Mouse (Mus musculus): Measurements from ENCODE around the gene Hoxc6. TPM values are rescaled to one million over a fixed set of nuclear protein-coding genes. Genes with fewer than 3 reads are reported as not detected.

Gene Hoxc6
- polyA plus RNA-seq, 1 experiment from 2014 or later: not detected

DNA sequence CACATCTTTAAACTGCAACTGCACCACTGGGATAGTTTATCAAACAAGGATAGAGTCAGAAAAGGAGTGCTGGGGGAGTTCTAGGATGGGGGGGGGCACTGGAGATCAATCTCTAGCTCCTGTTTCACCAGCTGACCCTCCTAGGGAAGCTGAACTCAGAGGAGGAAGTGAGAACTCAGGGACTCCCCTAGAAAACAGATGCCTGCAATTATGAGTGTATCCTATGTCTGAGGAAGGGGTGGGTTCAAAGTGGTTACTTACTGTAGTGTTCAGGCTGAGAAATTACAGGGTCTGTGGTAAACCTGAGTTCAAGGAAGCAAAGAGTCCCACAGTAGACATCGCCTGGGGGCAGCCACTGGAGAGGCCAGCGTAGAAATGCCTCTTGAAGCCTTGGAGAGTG, 53.6 kb downstream of the Hoxc6 start:
- Histone ChIP-seq H3K27ac (ENCODE audit: low read depth) (no peak overlapping the region), H3K9me3 (ENCODE audit: low read length) (no peaks in the 10 kb centered on the region), H3K4me1 (ENCODE audit: insufficient read depth) (no peaks in the 10 kb centered on the region), H3K27me3 (ENCODE audit: insufficient read depth, low read length) (peaks cover 50% of the 10 kb centered on the region), H3K9ac (replicated peaks) (no peak overlapping the region), H3K36me3 (replicated peaks; ENCODE audit: insufficient read depth, low read length) (no peaks in the 10 kb centered on the region), H3K4me3 (ENCODE audit: low read depth, low read length) (no peak overlapping the region), H3K4me2 (ENCODE audit: low read depth, low read length) (no peak overlapping the region)
- no peak for DNase-seq
- ATAC-seq: no peak
- 53% methylated on average over 2 of the region's 2 CpGs for WGBS (ENCODE audit: insufficient replicate concordance)
- no peak for TF ChIP-seq CTCF (IDR thresholded peaks at IDR 0.05; ENCODE audit: low read depth)
- no peak for TF ChIP-seq EP300 (IDR thresholded peaks at IDR 0.05; ENCODE audit: low read depth)

DNA sequence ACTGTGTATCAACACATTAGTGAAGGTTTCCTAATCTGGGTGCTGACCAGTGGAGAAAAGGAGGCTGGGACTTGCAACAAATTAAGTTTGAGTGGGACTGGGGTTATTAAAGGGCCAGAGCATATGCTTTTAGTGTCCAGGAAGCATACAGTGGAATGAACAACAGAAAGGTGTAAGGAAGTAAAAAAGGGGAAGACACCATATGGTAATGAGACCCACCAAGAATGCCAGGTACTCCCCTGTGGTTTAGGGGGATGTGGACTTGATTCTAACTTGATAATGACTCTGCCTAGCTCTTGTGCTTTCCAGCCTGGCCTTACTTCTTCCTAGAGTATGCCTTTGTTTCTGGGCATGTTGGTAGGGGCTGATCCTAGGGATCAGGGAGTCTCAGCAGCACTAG, 55.2 kb downstream of the Hoxc6 start:
- no peak for ATAC-seq
- Histone ChIP-seq H3K4me2 (ENCODE audit: low read depth, low read length) (no peak overlapping the region), H3K4me3 (ENCODE audit: low read depth, low read length) (no peak overlapping the region), H3K27ac (ENCODE audit: low read depth) (no peak overlapping the region), H3K36me3 (replicated peaks; ENCODE audit: insufficient read depth, low read length) (no peaks in the 10 kb centered on the region), H3K9ac (replicated peaks) (no peak overlapping the region), H3K9me3 (ENCODE audit: low read length) (no peaks in the 10 kb centered on the region), H3K4me1 (ENCODE audit: insufficient read depth) (no peaks in the 10 kb centered on the region), H3K27me3 (ENCODE audit: insufficient read depth, low read length) (peaks cover 54% of the 10 kb centered on the region)
- TF ChIP-seq EP300 (IDR thresholded peaks at IDR 0.05; ENCODE audit: low read depth): no peak
- no peak for TF ChIP-seq CTCF (IDR thresholded peaks at IDR 0.05; ENCODE audit: low read depth)
- no peak for DNase-seq

DNA sequence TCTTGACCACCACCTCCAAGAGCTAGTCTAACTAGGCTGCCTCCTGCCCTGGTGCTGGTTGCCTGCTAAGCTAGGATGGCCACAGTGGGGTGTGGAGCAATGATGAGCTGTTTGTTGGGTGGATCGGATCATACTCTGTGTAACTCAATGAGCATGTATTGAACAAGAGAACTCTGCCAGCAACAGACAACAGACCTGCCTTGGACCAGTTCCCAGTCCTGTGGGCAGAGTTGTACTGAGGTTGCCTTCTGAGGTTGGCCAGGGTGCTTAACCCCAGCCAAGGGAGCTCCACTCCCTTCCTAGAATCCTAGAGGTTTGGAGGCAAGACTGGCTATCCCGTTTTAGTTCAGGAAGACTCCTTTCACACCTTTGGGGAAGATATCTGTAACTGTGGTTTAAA, 58.3 kb downstream of the Hoxc6 start:
- DNase-seq (no peak), ATAC-seq (peak; percentile 41; the same call in 1 of the 2 replicates)
- H3K27me3 ChIP-seq (ENCODE audit: insufficient read depth, low read length): peaks cover 68% of the 10 kb centered on the region
- no peak overlapping the region for H3K27ac ChIP-seq (ENCODE audit: low read depth)
- no peaks in the 10 kb centered on the region for H3K36me3 ChIP-seq (replicated peaks; ENCODE audit: insufficient read depth, low read length)
- H3K9ac ChIP-seq (replicated peaks): no peak overlapping the region
- H3K4me1 ChIP-seq (ENCODE audit: insufficient read depth): no peaks in the 10 kb centered on the region; the same call in 1 of the 2 replicates
- H3K4me3 ChIP-seq (ENCODE audit: low read depth, low read length): no peak overlapping the region
- TF ChIP-seq EP300 (IDR thresholded peaks at IDR 0.05; ENCODE audit: low read depth) (no peak), CTCF (IDR thresholded peaks at IDR 0.05; ENCODE audit: low read depth) (no peak)
- WGBS (ENCODE audit: insufficient replicate concordance): 37% methylated on average over 2 of the region's 2 CpGs
- no peaks in the 10 kb centered on the region for H3K9me3 ChIP-seq (ENCODE audit: low read length)
- H3K4me2 ChIP-seq (ENCODE audit: low read depth, low read length): no peak overlapping the region

DNA sequence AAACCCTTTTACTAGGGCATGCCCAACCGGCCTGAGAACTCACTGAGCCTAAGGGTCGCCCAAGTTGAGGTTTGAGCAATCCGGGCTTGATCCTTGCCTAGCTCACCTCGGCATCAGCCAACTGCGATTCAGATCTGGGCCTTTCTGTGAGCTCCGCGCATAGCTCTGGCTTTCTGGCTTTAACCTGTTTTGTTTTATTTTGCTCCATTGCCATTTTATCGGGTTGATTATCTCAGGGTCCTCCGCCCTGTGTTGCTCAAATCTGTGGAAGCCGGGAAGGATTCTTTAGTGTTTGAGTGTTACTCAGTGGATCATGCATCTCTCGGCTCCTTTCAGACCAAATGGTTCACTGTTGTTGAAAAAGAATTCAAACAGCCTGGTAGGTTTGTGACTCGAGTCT, 60.7 kb downstream of the Hoxc6 start:
- no peaks in the 10 kb centered on the region for H3K36me3 ChIP-seq (replicated peaks; ENCODE audit: insufficient read depth, low read length)
- no peak overlapping the region for H3K9ac ChIP-seq (replicated peaks)
- H3K4me2 ChIP-seq (ENCODE audit: low read depth, low read length): no peak overlapping the region
- H3K27ac ChIP-seq (ENCODE audit: low read depth): no peak overlapping the region
- TF ChIP-seq EP300 (IDR thresholded peaks at IDR 0.05; ENCODE audit: low read depth) (no peak), CTCF (IDR thresholded peaks at IDR 0.05; ENCODE audit: low read depth) (no peak)
- 12% methylated on average over 12 of the region's 12 CpGs for WGBS (ENCODE audit: insufficient replicate concordance)
- DNase-seq: no peak
- no peaks in the 10 kb centered on the region; the same call in 1 of the 2 replicates for H3K4me1 ChIP-seq (ENCODE audit: insufficient read depth)
- H3K27me3 ChIP-seq (ENCODE audit: insufficient read depth, low read length): peaks cover 85% of the 10 kb centered on the region
- no peak overlapping the region for H3K4me3 ChIP-seq (ENCODE audit: low read depth, low read length)
- no peaks in the 10 kb centered on the region for H3K9me3 ChIP-seq (ENCODE audit: low read length)
- ATAC-seq: no peak

DNA sequence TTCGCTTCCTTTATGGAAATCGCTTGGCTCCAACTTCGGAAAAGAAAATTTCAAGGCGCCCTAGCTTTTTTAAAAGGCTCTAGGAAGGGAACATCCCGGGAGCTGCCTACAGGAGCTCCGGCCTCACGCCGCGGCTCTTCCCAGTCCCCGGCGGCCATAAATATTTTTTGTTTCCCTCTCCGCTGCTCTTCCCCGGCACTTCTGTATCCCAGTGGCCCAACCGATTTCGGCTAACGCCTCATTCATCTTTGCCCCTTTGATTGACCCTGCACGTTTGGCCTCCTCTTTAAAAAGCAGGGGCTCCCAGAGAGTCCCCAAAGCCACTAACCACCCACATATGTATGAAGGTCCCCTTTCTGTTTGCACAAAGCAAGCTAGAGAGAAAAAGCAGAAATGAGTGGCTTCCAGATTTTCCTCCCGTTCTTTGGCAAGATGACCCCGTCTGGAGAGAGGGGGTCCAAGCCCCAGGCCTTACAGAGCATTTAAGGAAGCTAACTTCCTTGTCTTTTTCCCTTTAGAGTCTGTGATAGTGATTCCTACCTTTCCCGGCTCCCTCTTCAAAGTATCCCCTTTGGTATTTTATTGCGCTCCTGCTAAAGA, 61.4 kb downstream of the Hoxc6 start:
- H3K27me3 ChIP-seq (ENCODE audit: insufficient read depth, low read length): peaks cover 88% of the 10 kb centered on the region
- H3K9ac ChIP-seq (replicated peaks): no peak overlapping the region
- ATAC-seq: no peak
- H3K4me2 ChIP-seq (ENCODE audit: low read depth, low read length): no peak overlapping the region
- WGBS (ENCODE audit: insufficient replicate concordance): 4% methylated on average over 21 of the region's 21 CpGs
- no peaks in the 10 kb centered on the region for H3K9me3 ChIP-seq (ENCODE audit: low read length)
- no peaks in the 10 kb centered on the region for H3K36me3 ChIP-seq (replicated peaks; ENCODE audit: insufficient read depth, low read length)
- no peak overlapping the region for H3K27ac ChIP-seq (ENCODE audit: low read depth)
- H3K4me1 ChIP-seq (ENCODE audit: insufficient read depth): no peaks in the 10 kb centered on the region; the same call in 1 of the 2 replicates
- H3K4me3 ChIP-seq (ENCODE audit: low read depth, low read length): no peak overlapping the region
- DNase-seq: no peak
- no peak for TF ChIP-seq EP300 (IDR thresholded peaks at IDR 0.05; ENCODE audit: low read depth)
- no peak for TF ChIP-seq CTCF (IDR thresholded peaks at IDR 0.05; ENCODE audit: low read depth)

DNA sequence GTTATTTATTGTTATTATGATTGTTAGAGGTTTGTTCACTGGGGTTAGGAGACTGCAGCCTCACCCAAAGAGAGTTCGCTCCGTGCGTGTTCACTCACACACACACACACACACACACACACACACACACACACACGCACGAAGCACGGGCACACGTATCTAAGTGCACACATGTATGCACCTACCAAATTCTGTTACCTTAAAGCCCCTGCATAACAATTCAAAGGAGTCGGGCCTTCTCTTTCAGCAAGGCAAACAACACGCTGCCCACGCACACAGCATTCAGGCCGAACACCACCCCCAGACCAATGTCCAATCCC, 61.9 kb downstream of the Hoxc6 start:
- Histone ChIP-seq H3K9ac (replicated peaks) (no peak overlapping the region), H3K4me1 (ENCODE audit: insufficient read depth) (no peaks in the 10 kb centered on the region; the same call in 1 of the 2 replicates), H3K4me2 (ENCODE audit: low read depth, low read length) (peak overlapping the region; percentile 15), H3K4me3 (ENCODE audit: low read depth, low read length) (no peak overlapping the region), H3K27me3 (ENCODE audit: insufficient read depth, low read length) (peaks cover 89% of the 10 kb centered on the region), H3K9me3 (ENCODE audit: low read length) (no peaks in the 10 kb centered on the region), H3K36me3 (replicated peaks; ENCODE audit: insufficient read depth, low read length) (no peaks in the 10 kb centered on the region), H3K27ac (ENCODE audit: low read depth) (no peak overlapping the region)
- ATAC-seq (no peak), DNase-seq (no peak)
- WGBS (ENCODE audit: insufficient replicate concordance): 18% methylated on average over 11 of the region's 11 CpGs
- TF ChIP-seq EP300 (IDR thresholded peaks at IDR 0.05; ENCODE audit: low read depth): no peak
- no peak for TF ChIP-seq CTCF (IDR thresholded peaks at IDR 0.05; ENCODE audit: low read depth)

Data from liver, postnatal 0 days (tissue).